Mouse (Mus musculus): ENCODE results near the gene Mrpl28. TPM values are rescaled to one million over a fixed set of nuclear protein-coding genes. Genes with fewer than 3 reads are reported as not detected.
A peak's percentile ranks its signal among the peaks of the same experiment; 100 is the strongest.

The Mrpl28 gene
- polyA plus RNA-seq, 1 experiment from 2014 or later: 135 TPM

DNA sequence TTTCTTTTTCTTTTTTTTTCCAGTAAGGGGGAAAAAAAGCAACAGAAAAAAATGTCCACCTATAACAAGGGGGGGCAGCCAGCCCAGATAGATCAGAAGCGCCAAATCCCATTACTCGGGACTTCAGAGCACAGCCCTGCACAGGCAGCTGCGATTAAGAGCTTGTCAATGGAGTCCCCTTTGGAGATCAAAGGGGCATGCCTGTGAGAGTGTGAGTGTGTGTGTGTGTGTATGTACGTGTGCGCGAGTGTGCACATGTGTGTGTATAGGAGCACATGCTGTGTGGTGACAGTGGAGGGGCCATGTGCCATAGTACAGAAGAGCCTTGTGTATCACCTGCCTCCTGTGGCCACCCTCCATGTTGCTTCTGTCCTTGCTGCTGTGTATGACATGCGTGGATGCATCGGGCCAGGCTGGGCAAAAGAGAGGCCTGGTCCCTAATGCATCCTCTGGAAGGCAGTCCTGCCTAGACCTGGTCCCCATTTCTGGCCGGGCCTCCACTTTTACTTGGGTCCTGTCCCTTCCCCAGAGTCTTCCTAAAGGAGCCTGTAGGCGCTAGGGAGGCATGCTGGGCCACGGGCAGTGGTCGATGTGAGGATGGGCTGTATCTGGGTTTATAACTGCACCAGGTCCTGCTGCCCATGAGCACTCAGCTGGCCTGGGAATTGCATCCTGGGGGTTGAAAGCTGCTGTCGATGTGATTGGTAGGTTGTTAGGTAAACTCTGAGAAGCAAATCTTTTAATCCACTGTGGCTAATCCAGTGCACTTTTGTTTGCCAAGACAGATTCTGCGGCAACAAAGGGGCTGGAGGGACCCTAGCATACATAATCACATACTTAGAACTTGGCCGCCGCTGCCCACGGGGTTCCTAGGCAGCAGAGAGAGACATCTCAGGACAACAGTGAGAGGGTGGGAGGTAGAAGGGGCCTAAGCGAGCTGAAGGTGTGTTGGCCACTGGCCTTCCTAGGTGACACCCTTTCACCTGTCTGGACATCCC lies 8.9 kb downstream of the Mrpl28 start:
- H3K27me3 ChIP-seq (ENCODE audit: control insufficient read depth, insufficient read depth, low read length): no peaks in the 10 kb centered on the region
- no peaks in the 10 kb centered on the region for H3K9me3 ChIP-seq (ENCODE audit: control insufficient read depth, low read length)
- no peak overlapping the region for H3K4me2 ChIP-seq (replicated peaks; ENCODE audit: low read depth)
- WGBS: 86% methylated on average over 18 of the region's 18 CpGs
- no peak overlapping the region for H3K9ac ChIP-seq (ENCODE audit: low read length)
- H3K27ac ChIP-seq (replicated peaks): no peak overlapping the region
- TF ChIP-seq CTCF (IDR thresholded peaks at IDR 0.05; ENCODE audit: low read depth) (no peak), EP300 (optimal IDR thresholded peaks at IDR 0.05) (no peak)
- H3K4me3 ChIP-seq (ENCODE audit: low read depth, low read length): no peak overlapping the region
- H3K4me1 ChIP-seq (replicated peaks; ENCODE audit: control insufficient read depth, insufficient read depth): no peaks in the 10 kb centered on the region
- DNase-seq (ENCODE audit: low spot score): no peak
- no peaks in the 10 kb centered on the region for H3K36me3 ChIP-seq (ENCODE audit: control insufficient read depth, insufficient read depth, low read length)
- ATAC-seq (ENCODE audit: low FRiP score, low TSS enrichment): no peak

DNA sequence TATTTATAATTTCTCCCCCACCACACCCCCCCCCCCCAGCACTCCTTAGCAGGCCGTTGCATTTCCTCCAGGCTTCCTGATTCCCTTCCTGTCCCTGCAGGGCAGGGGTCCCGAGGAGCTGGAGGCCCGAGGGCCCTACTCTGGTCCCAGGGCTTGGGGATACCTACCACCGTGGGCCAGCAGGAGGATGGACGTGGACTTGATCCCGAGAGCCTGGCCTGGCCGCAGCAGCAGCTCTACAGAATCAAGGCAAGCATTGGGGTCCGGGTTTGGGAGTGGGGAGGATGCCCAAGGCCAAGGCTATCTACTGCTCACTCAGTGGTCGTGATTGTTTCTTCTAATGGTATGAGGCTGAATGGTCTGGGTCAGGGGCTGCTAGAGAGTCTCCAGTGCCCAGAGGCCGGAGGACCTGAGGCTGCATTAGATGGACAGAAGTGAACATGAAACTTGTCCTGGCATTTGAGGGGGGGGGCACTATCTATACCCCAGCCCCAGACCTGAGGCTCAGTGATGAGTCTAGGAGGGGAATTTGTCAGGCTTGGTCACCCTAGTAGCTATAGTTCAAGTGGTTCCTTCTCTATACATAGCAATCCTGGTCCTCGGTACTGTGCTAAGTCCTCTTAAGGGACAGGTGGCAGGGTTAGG lies 13.9 kb downstream of the Mrpl28 start:
- H3K4me1 ChIP-seq (replicated peaks; ENCODE audit: control insufficient read depth, insufficient read depth): no peaks in the 10 kb centered on the region
- DNase-seq (ENCODE audit: low spot score): no peak
- no peak overlapping the region for H3K9ac ChIP-seq (ENCODE audit: low read length)
- H3K4me3 ChIP-seq (ENCODE audit: low read depth, low read length): no peak overlapping the region
- H3K27me3 ChIP-seq (ENCODE audit: control insufficient read depth, insufficient read depth, low read length): no peaks in the 10 kb centered on the region
- no peak for ATAC-seq (ENCODE audit: low FRiP score, low TSS enrichment)
- WGBS: 92% methylated on average over 11 of the region's 11 CpGs
- H3K9me3 ChIP-seq (ENCODE audit: control insufficient read depth, low read length): no peaks in the 10 kb centered on the region
- no peak overlapping the region for H3K27ac ChIP-seq (replicated peaks)
- H3K4me2 ChIP-seq (replicated peaks; ENCODE audit: low read depth): no peak overlapping the region
- no peak for TF ChIP-seq EP300 (optimal IDR thresholded peaks at IDR 0.05)
- TF ChIP-seq CTCF (IDR thresholded peaks at IDR 0.05; ENCODE audit: low read depth): no peak
- H3K36me3 ChIP-seq (ENCODE audit: control insufficient read depth, insufficient read depth, low read length): no peaks in the 10 kb centered on the region

DNA sequence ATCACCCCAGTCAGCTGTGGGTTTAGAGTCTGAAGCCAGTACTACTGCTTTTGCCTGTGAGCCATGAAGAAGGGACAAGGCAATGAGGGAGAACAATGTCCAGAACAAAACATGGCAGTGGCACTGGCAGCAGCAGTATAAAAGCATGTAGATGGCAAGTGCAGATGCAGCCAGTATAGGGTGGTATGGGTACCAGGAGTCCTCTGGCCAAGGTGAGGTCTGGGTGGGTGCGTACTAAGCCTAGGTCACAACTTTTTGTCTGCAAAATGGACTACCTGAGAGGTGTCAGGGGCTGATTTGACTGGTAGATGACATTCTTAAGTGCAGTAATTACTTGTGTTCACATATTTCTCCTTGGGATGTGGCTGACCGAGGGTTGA lies 14.4 kb downstream of the Mrpl28 start:
- DNase-seq (ENCODE audit: low spot score): no peak
- no peak for ATAC-seq (ENCODE audit: low FRiP score, low TSS enrichment)
- H3K9ac ChIP-seq (ENCODE audit: low read length): no peak overlapping the region
- no peaks in the 10 kb centered on the region for H3K4me1 ChIP-seq (replicated peaks; ENCODE audit: control insufficient read depth, insufficient read depth)
- TF ChIP-seq EP300 (optimal IDR thresholded peaks at IDR 0.05) (no peak), CTCF (IDR thresholded peaks at IDR 0.05; ENCODE audit: low read depth) (no peak)
- H3K27me3 ChIP-seq (ENCODE audit: control insufficient read depth, insufficient read depth, low read length): no peaks in the 10 kb centered on the region
- H3K27ac ChIP-seq (replicated peaks): peak overlapping the region; percentile 97
- no peaks in the 10 kb centered on the region for H3K36me3 ChIP-seq (ENCODE audit: control insufficient read depth, insufficient read depth, low read length)
- peak overlapping the region; percentile 64 for H3K4me2 ChIP-seq (replicated peaks; ENCODE audit: low read depth)
- WGBS: 78% methylated on average over 2 of the region's 2 CpGs
- peak overlapping the region; percentile 71; the same call in 1 of the 2 replicates for H3K4me3 ChIP-seq (ENCODE audit: low read depth, low read length)
- H3K9me3 ChIP-seq (ENCODE audit: control insufficient read depth, low read length): no peaks in the 10 kb centered on the region

DNA sequence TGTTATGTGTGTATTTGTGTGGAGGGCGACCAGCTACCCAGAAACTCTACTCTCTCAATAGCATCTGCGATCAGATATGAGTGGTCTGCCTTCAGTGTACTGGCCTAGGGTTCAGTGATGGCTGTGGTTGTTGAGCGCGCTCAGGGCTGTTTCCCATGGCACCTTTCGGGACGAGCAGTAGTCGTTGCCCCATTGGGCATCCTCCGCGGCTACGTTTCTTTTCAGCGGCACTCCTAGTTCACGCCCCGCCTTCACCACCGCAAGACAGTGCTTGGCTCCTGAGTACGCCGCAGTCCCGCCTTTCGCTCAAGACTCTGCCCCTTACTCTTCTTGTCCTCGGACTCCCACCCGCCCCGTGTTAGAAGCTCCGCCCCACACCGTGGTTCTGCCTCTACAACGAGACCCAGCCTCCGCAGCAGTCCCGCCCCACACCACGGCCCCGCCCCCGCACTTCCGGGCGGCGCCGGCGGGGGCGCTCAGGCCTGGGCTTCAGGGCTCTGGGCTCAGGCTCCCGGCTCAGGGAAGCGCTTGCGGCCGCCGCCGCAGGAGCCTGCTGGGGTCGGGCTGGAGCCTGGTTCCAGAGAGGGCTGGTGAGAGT lies 15.0 kb downstream of the Mrpl28 start, which contains the start of gene Axin1:
Gene Axin1 (plus strand): TSS at position 450 of the 598 bp plus-strand sequence.
- Histone ChIP-seq H3K27ac (replicated peaks) (peak within 1 kb of the TSS; percentile 97), H3K9ac (ENCODE audit: low read length) (peak within 1 kb of the TSS; percentile 98), H3K9me3 (ENCODE audit: control insufficient read depth, low read length) (no peaks in the 10 kb centered on the region), H3K27me3 (ENCODE audit: control insufficient read depth, insufficient read depth, low read length) (no peaks in the 10 kb centered on the region), H3K4me1 (replicated peaks; ENCODE audit: control insufficient read depth, insufficient read depth) (no peaks in the 10 kb centered on the region), H3K36me3 (ENCODE audit: control insufficient read depth, insufficient read depth, low read length) (peaks cover 1% of the 10 kb centered on the region; the same call in 1 of the 2 replicates), H3K4me2 (replicated peaks; ENCODE audit: low read depth) (peak within 1 kb of the TSS; percentile 64), H3K4me3 (ENCODE audit: low read depth, low read length) (peak within 1 kb of the TSS; percentile 71)
- TF ChIP-seq EP300 (optimal IDR thresholded peaks at IDR 0.05) (no peak), CTCF (IDR thresholded peaks at IDR 0.05; ENCODE audit: low read depth) (peak; percentile 68)
- ATAC-seq (ENCODE audit: low FRiP score, low TSS enrichment) (peak; percentile 96), DNase-seq (ENCODE audit: low spot score) (peak; percentile 97)
- 1% methylated on average over 40 of the region's 42 CpGs for WGBS

DNA sequence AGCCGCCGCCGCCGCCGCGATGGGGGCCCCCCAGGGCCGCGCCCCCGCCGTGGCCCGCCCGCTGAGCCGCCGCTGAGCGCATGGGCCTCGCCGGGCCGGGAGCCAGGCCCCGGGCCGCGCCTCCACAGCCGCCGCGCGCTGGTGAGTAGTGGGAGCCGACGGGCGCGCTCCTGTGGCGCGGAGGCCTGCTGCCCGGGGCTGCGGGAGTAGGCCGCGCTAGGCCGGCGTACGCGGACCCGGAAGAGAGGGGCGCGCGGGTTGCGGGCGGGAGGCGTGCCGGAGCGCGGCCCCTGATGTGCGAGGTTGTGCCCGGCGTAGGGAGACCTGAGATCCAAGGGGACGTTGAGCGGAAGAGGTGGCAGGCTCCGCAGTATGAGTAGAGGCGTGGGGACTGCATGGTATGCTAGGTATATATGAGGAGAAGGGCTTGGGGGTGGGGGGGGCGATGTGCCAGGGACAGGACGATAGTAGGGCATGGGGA lies 15.6 kb downstream of the Mrpl28 start:
- Histone ChIP-seq H3K27me3 (ENCODE audit: control insufficient read depth, insufficient read depth, low read length) (no peaks in the 10 kb centered on the region), H3K4me3 (ENCODE audit: low read depth, low read length) (peak overlapping the region; percentile 71), H3K4me2 (replicated peaks; ENCODE audit: low read depth) (peak overlapping the region; percentile 64), H3K27ac (replicated peaks) (peak overlapping the region; percentile 97), H3K36me3 (ENCODE audit: control insufficient read depth, insufficient read depth, low read length) (peaks cover 2% of the 10 kb centered on the region; the same call in 1 of the 2 replicates), H3K9ac (ENCODE audit: low read length) (peak overlapping the region; percentile 98), H3K9me3 (ENCODE audit: control insufficient read depth, low read length) (no peaks in the 10 kb centered on the region), H3K4me1 (replicated peaks; ENCODE audit: control insufficient read depth, insufficient read depth) (no peaks in the 10 kb centered on the region)
- no peak for TF ChIP-seq CTCF (IDR thresholded peaks at IDR 0.05; ENCODE audit: low read depth)
- TF ChIP-seq EP300 (optimal IDR thresholded peaks at IDR 0.05): no peak
- under 1% methylated on average over 51 of the region's 58 CpGs for WGBS
- ATAC-seq (ENCODE audit: low FRiP score, low TSS enrichment) (peak; percentile 66), DNase-seq (ENCODE audit: low spot score) (peak; percentile 70)

Data from stomach, postnatal 0 days (tissue).